Mouse (Mus musculus) embryonic fibroblast, embryonic 13.5 days (primary cell): ENCODE measurements at regions not wholly inside any gene's neighbourhood (a gene's known extent, or its start where the extent isn't known, plus 50 kb on each side); places are given as distances from the start of the nearest gene placed in this dataset.

Experiments used
- CTCF ChIP-seq: IDR thresholded peaks from 2 replicates; pipeline ENCODE4 v1.5.1; 2011; ENCODE audit warnings: mild to moderate bottlenecking, control low read depth, low read length, moderate library complexity, borderline replicate concordance; ENCODE audit not compliant: insufficient read depth
- POLR2A ChIP-seq: IDR thresholded peaks from 2 replicates; pipeline ENCODE4 v1.6.1; 2011; ENCODE audit warnings: low read depth, mild to moderate bottlenecking, control low read depth, low read length, moderate library complexity

GRCm38 (mm10) chr5:111822882-111823281 lies 89.2 kb downstream of the Gm26897 start:
- TF ChIP-seq CTCF = no peak
- no peak for TF ChIP-seq POLR2A
